Mouse (Mus musculus) cerebellum, adult 11 months (tissue): ENCODE measurements around the gene Zdhhc22.

Source experiments
- DNase-seq: peaks from one replicate; pipeline ENCODE4 v3.0.0; 2022

Gene Zdhhc22

DNA sequence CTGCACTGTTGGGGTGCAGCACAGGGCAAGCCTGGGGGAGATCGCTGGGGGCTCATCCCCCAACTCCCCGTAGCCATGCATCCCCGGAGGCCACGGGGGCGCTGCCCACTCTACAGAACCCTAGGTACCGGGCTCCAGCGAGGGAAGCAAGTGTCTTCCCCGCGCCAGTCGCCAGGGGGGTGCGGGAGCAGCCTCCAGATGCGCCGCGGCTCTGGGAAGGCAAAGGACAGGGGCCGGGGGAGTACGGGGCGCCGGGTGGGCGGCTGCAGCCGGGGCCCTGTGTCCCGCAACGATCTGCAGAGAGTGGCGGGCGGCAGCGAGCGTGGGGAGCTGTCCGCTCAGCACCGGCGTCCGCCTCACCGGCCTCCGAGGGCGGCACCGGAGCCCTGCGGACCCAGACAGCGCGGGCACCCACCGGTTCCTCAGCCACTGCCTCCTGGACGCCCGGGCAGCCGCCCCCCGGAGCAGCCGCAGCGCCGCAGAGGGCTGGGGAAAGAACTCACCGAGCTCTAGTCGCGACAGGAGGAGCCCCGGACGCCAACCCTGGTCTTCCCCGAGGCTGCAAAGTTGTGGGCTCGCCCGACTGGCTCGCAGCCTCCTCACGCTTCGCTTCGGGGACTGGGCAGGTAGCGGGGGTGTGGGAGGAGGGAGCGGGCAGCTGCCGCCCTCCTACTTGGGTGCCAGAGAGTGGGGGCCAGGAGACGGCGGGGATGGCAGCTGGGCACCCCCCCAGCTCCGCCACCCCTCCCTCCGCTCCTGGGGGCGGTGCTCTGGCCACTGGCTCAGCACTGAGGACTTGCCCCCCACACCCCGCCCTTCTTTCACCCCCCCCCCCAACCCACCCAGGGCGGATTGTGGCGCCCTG is at the start of gene Zdhhc22:
Gene Zdhhc22, minus strand, starts transcription at position 541 of the 865 bp plus-strand sequence.
- peak; percentile 51 for DNase-seq

DNA sequence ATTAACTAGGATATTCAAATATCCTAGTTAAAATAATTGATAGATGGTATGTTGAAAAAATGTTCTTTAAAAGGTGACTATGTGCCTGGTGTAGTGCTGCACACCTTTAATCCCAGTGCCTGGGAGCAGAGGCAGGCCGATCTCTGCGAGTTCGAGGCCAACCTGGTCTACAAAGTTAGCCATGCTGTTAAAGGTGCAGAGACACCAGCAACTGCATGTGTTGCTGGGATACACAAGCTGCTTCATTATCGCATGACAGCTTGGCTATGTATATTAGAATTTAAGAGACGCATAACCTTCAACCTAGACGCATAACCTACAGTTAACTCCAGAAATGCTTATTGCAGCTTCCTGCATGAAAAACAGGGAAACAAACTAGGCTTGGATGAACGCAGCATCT is 46.4 kb upstream of the Zdhhc22 start:
- DNase-seq, result no peak

DNA sequence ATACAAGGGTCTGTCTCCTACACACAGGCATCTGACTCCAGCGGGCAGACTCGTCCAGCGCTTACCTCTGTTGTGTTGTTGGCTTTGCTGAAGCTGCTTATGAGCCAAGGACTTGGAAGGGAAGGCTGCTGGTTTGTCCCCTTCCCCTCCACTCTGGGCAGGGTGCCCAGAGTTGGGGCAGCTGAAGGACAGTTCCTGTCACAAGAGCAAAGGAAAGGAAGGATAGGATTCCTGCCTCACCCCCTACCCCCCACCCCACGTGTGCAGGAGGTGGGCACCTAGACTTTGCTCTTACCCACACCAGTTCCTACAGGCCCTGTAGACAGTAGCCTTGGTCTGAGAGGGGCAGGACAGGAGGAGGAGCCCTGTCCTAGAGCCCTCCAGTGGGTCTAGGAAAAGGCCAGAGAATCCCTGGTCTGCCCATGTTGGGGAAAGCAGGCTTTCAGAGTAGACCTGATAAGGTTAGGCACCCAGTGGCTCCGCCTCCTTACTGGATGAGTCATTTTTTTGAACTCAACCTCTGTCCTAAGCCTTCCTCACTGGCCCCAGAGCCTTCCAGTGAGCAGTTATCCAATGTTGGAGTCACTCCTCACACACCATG is 41.0 kb upstream of the Zdhhc22 start:
- DNase-seq, result no peak

DNA sequence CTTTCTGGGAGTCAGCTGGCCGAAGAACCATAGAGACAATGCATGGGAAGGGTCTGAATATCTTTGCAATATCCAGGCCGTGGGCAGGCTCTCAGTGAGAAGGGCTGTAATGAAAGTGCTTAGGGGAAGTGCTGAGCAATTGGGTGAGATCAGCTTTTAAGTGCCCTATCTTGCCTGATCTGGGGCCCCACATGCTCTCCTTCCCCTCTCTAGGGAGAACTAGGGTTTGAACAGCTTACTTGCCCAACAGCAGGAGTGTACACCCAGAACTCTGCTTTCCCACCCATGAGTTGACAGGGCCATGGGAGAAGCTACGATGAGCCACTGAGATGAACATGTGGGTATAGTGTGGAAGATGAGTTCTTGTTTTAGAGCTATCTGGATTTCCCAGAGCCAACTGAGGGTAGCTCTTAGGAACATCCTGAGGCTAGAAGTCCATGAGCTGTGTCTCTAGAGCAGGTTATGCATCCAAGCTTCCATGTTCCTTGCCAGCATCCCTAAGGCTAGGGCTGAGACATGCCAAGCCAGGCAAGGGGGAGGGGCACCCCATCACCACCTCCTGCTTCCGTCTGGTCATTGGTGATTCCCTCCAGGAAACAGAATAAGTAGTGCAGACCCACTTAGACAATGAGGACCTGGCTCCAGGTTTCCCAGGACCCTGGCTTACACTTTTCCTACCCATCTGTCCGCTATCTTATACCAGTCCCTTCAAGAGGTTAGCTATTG is 39.2 kb upstream of the Zdhhc22 start:
- peak; percentile 83 for DNase-seq

- DNase-seq, result no peak
Observed at GRCm38 (mm10) chr12:87028068-87028467, 37.8 kb upstream of the Zdhhc22 start.

GRCm38 (mm10) chr12:87027391-87027790 is 37.2 kb upstream of the Zdhhc22 start:
- peak; percentile 38 for DNase-seq

DNA sequence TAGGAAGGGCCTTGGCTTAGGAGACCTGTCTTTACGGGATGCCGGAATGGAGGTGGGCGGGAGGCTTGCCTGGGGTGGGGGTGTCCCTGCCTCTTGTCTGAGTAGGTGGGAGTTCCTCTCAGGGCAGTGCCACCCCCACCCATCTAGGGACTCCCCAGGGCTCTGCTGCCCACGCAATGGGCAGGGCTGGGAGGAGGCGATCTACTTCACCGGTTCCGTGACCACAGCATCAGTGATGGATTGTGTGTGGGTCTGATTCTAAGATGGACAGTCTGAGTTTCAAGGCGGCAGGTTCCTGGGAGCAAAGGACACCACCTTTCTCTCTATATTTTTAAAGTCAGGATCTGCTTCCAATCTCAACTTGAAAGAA is 36.6 kb upstream of the Zdhhc22 start:
- peak; percentile 43 for DNase-seq

- peak; percentile 84 for DNase-seq
Observed at GRCm38 (mm10) chr12:87026109-87026870, 36.1 kb upstream of the Zdhhc22 start.

DNA sequence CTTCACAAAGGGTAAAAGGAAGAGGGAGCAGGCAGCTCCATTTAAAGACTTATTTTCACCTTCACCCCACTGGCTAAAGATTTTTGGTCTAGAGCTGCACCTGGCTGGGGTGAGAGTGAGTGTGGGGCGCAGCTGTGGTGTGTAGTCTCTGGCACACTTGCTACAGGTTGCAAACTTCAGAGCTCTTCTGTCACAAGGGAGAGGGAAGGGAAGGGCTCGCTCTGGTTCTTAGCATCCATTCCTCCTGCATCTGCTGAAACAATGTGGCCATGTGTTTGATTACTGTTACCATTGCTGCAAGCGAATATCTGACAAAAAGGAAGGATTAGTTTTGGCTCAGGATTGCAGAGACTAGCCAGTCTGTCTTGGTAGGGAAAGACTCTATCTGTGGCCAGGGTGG is 33.2 kb upstream of the Zdhhc22 start:
- DNase-seq, result no peak

GRCm38 (mm10) chr12:87022006-87022405 is 31.8 kb upstream of the Zdhhc22 start:
- DNase-seq, result no peak

- DNase-seq, result no peak
Observed at GRCm38 (mm10) chr12:87021040-87021439, 30.8 kb upstream of the Zdhhc22 start, which contains the start of gene Tmem63c. Gene Tmem63c (plus strand): TSS chr12:87021340.

DNA sequence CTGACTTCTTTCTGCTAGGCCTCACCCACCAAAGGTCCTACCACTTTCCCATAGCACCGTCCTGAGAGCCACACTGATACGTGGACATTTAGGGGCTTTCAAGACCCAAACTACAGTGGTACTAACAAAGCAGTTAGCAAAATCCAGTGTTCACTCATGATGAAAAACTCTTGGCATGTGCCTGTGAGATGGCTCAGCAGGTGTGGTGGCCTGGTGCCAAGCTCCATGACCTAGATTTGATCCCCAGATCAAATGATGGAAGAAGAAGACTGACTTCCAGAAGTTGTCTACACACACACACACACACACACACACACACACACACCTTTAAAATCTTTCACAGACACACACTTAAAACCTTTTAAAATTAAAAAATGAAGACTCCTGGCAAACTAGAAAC is 28.5 kb upstream of the Zdhhc22 start:
- DNase-seq, result peak; percentile 60

- peak; percentile 56 for DNase-seq
Observed at GRCm38 (mm10) chr12:87017041-87017440, 26.8 kb upstream of the Zdhhc22 start.

DNA sequence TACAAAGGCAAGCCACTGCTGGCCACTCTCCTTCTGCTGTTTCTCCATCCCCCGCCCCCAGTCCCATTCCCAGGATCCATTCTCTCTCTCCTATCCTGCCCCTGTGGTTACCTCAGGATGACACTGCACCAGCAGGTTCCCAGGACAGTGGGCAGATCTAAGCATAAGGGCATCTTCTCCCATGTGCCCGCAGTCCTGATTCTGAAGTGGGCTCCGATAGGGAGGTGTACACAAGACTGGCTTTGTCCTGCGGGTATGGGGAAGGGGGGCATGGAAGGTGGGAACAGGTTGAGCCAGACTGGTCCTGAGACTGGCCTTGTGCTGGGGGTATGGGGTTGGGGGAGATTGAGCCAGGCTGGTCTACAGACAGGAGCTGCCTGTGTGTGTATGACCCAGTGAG is 14.4 kb upstream of the Zdhhc22 start:
- no peak for DNase-seq

- DNase-seq, result no peak
Observed at GRCm38 (mm10) chr12:87003606-87004005, 13.4 kb upstream of the Zdhhc22 start.

DNA sequence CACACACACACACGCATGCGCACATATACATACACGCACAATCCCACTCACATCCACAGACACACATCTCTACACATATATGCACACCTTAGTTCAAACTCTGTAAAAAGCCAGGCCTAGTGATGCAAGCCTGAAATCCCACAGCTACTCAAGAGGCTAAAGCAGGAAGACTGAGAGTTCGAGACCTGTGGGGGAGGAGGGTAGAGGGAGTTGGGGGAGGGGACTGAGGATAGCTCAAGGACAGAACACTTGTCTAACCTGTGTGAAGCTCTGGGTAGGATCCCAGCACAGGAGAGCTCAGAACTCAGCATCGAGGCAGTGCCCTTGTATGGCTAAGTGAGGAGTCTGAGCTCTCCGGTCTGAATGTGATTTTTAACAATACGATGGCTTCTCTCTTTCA is 12.6 kb upstream of the Zdhhc22 start:
- DNase-seq, result no peak

DNA sequence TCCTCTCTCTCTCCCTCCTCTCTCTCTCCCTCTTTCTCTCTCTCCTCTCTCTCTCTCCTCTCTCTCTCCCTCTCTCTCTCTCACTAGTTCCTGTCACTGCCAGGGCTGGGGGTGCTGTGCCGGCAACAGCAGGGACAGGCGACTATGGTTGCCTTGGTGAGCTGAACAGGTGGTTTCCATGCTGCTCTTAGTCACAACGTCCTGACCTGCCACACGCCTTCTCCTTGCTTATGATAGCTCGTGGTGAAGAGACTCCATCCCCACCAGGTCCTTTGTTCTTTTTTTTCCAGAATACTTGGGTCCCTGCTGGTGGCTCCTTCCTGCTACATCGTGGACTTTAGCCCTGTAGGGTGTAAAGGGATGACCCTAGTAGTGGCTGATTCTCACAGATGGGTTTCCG is 12.0 kb upstream of the Zdhhc22 start:
- DNase-seq, result no peak

DNA sequence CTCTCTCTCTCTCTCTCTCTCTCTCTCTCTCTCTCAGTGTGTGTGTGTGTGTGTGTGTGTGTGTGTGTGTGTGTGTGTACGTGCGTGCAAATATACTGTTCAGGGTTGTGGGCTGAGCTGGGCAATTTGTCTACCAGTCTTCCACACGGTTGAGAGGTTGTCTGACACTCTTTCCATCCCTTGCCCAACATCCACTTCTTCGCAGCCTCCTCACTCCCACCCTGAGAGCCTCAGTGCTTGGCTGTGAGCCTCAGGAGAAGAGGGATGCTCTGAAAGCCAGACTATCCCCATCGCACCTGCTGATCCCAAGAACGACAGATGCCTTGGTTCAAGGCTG is 10.6 kb upstream of the Zdhhc22 start:
- DNase-seq, result no peak

- DNase-seq, result no peak
Observed at GRCm38 (mm10) chr12:87000151-87000839, 10.1 kb upstream of the Zdhhc22 start.

GRCm38 (mm10) chr12:86999283-86999820 is 9.1 kb upstream of the Zdhhc22 start:
- no peak for DNase-seq

GRCm38 (mm10) chr12:86998699-86999098 is 8.5 kb upstream of the Zdhhc22 start:
- no peak for DNase-seq

DNA sequence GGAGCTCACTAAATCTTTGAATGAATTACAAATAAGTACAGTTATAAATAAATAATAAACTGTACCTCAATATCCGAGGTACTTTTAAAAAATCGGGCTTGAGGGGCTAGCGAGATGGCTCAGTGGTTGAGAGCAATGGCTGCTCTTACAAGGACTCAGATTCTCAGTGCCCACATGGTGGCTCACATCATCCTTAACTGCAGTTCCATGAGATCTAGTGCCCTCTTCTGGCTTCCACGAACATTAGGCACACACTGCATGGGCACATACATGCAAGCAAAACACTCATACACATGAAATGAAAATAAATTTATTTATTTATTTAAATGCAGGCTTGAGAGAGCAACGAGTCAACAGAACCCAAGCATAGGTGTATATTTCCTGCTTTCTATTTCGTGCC is 5.7 kb upstream of the Zdhhc22 start:
- DNase-seq, result no peak
